Mouse (Mus musculus): ENCODE results near the gene Olfr10. TPM values are rescaled to one million over a fixed set of nuclear protein-coding genes. Genes with fewer than 3 reads are reported as not detected.

Gene Olfr10
- not detected for polyA plus RNA-seq (2015; fragmentation: Illumina TruSeq; extraction: RNeasy Lipid Tissue Mini Kit (QIAGEN cat#74804); ENCODE audit: insufficient read depth, low replicate concordance)

DNA sequence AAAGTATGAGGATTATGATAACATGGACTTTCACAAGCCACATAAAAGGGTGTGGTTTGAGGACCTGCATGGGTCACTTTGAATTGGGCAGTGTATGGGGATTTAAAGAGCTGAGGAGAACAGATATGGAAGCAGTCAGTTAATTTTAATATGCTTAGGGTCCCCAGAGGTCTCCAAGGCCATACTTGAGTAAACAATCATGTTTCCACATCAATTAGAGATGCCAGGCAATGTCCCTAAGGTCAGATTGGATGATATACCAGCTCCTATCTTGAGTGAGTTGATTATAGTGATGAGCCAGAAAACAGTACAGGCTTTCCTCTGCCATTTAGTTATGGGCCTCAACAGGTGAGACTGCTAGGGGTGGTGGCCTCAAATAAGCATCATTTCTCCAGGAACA, at the start of gene Olfr10:
Gene Olfr10 (plus strand): TSS at position 301 of the 400 bp plus-strand sequence.

GRCm38 (mm10) chr11:49278222-49278621, 26.3 kb upstream of the Olfr10 start, which contains the start of gene Olfr1393:
Gene Olfr1393, plus strand, starts transcription at chr11:49278304.

DNA sequence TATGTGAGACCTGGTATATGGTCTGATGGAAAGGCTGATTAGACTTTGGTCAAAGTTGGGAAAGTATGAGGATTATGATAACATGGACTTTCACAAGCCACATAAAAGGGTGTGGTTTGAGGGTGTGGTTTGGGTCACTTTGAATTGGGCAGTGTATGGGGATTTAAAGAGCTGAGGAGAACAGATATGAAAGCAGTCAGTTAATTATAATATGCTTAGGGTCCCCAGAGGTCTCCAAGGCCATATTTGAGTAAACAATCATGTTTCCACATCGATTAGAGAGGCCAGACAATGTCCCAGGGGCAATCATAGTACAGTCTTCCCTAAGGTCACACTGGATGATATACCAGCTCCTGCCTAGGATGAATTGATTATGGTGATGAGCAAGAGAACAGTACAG, 19.6 kb upstream of the Olfr10 start, which contains the start of gene Olfr1392:
Gene Olfr1392 (plus strand): TSS at position 301 of the 400 bp plus-strand sequence.

DNA sequence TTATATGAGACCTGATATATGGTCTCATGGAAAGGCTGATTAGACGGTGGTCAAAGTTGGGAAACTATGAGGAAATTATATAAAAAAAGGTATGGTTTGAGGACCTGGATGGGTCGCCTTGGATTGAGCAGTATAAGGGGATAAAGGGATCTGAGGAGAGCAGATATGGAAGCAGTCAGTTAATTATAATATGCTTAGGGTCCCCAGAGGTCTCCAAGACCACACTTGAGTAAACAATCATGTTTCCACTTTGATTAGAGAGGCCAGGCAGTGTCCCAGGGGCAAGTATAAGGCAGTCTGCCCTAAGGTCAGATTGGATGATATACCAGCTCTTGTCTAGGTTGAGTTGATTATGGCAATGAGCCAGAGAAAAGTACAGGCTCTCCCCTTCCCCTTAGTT, 17.9 kb downstream of the Olfr10 start, which contains the start of gene Olfr1391:
Gene Olfr1391 (plus strand): TSS at position 301 of the 400 bp plus-strand sequence.

DNA sequence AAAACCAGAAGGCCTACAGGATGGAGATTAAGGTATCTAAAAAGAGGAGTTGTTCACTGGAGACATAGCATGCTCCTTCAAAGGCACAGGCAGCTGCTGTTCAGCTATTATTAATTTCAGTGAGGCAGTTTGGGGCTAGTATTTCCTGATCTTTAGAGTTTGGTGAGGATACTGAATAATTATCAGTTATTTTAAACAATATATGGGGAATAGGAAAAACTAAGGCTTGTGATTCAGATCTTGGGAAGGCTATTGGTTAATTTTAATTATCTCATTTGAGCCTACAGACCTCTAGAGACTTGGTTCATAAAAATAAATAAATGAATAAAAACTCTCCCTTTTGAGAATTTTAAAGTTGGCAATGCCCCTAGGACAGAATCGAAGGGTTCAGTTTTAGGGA, 30.3 kb downstream of the Olfr10 start, which contains the start of gene Olfr1390:
Gene Olfr1390 (plus strand): TSS at position 301 of the 400 bp plus-strand sequence.

Other genes starting within 250 kb of the Olfr10 start
- 120 TPM for gene Tgtp2, start 240.5 kb upstream of the Olfr10 start, polyA plus RNA-seq (2015; fragmentation: Illumina TruSeq; extraction: RNeasy Lipid Tissue Mini Kit (QIAGEN cat#74804); ENCODE audit: insufficient read depth, low replicate concordance)
- 157 TPM for gene Ifi47, start 228.2 kb upstream of the Olfr10 start, polyA plus RNA-seq (2015; fragmentation: Illumina TruSeq; extraction: RNeasy Lipid Tissue Mini Kit (QIAGEN cat#74804); ENCODE audit: insufficient read depth, low replicate concordance)
- gene Olfr1396, start 189.9 kb upstream of the Olfr10 start, polyA plus RNA-seq (2015; fragmentation: Illumina TruSeq; extraction: RNeasy Lipid Tissue Mini Kit (QIAGEN cat#74804); ENCODE audit: insufficient read depth, low replicate concordance) = 0.17 TPM
- not detected for gene Olfr1395, start 162.5 kb upstream of the Olfr10 start, polyA plus RNA-seq (2015; fragmentation: Illumina TruSeq; extraction: RNeasy Lipid Tissue Mini Kit (QIAGEN cat#74804); ENCODE audit: insufficient read depth, low replicate concordance)
- gene Olfr1394, start 150.4 kb upstream of the Olfr10 start, polyA plus RNA-seq (2015; fragmentation: Illumina TruSeq; extraction: RNeasy Lipid Tissue Mini Kit (QIAGEN cat#74804); ENCODE audit: insufficient read depth, low replicate concordance) = not detected
- gene Btnl9, start 117.6 kb upstream of the Olfr10 start, polyA plus RNA-seq (2015; fragmentation: Illumina TruSeq; extraction: RNeasy Lipid Tissue Mini Kit (QIAGEN cat#74804); ENCODE audit: insufficient read depth, low replicate concordance) = 7.4 TPM
- gene Zfp62, start 101.4 kb upstream of the Olfr10 start, polyA plus RNA-seq (2015; fragmentation: Illumina TruSeq; extraction: RNeasy Lipid Tissue Mini Kit (QIAGEN cat#74804); ENCODE audit: insufficient read depth, low replicate concordance) = 103 TPM
- 120 TPM for gene Mgat1, start 60.5 kb upstream of the Olfr10 start, polyA plus RNA-seq (2015; fragmentation: Illumina TruSeq; extraction: RNeasy Lipid Tissue Mini Kit (QIAGEN cat#74804); ENCODE audit: insufficient read depth, low replicate concordance)
- gene Olfr1393, start 26.4 kb upstream of the Olfr10 start, polyA plus RNA-seq (2015; fragmentation: Illumina TruSeq; extraction: RNeasy Lipid Tissue Mini Kit (QIAGEN cat#74804); ENCODE audit: insufficient read depth, low replicate concordance) = 0.17 TPM
- gene Olfr1392, start 19.5 kb upstream of the Olfr10 start, polyA plus RNA-seq (2015; fragmentation: Illumina TruSeq; extraction: RNeasy Lipid Tissue Mini Kit (QIAGEN cat#74804); ENCODE audit: insufficient read depth, low replicate concordance) = 0.17 TPM
- gene Olfr1391, start 18.0 kb downstream of the Olfr10 start, polyA plus RNA-seq (2015; fragmentation: Illumina TruSeq; extraction: RNeasy Lipid Tissue Mini Kit (QIAGEN cat#74804); ENCODE audit: insufficient read depth, low replicate concordance) = not detected
- gene Olfr1390, start 30.4 kb downstream of the Olfr10 start, polyA plus RNA-seq (2015; fragmentation: Illumina TruSeq; extraction: RNeasy Lipid Tissue Mini Kit (QIAGEN cat#74804); ENCODE audit: insufficient read depth, low replicate concordance) = not detected
- not detected for gene Olfr1389, start 118.3 kb downstream of the Olfr10 start, polyA plus RNA-seq (2015; fragmentation: Illumina TruSeq; extraction: RNeasy Lipid Tissue Mini Kit (QIAGEN cat#74804); ENCODE audit: insufficient read depth, low replicate concordance)
- 0.43 TPM for gene Olfr1388, start 131.9 kb downstream of the Olfr10 start, polyA plus RNA-seq (2015; fragmentation: Illumina TruSeq; extraction: RNeasy Lipid Tissue Mini Kit (QIAGEN cat#74804); ENCODE audit: insufficient read depth, low replicate concordance)
- not detected for gene Olfr1387, start 150.6 kb downstream of the Olfr10 start, polyA plus RNA-seq (2015; fragmentation: Illumina TruSeq; extraction: RNeasy Lipid Tissue Mini Kit (QIAGEN cat#74804); ENCODE audit: insufficient read depth, low replicate concordance)
- not detected for gene Olfr1386, start 160.3 kb downstream of the Olfr10 start, polyA plus RNA-seq (2015; fragmentation: Illumina TruSeq; extraction: RNeasy Lipid Tissue Mini Kit (QIAGEN cat#74804); ENCODE audit: insufficient read depth, low replicate concordance)
- not detected for gene Olfr1385, start 184.3 kb downstream of the Olfr10 start, polyA plus RNA-seq (2015; fragmentation: Illumina TruSeq; extraction: RNeasy Lipid Tissue Mini Kit (QIAGEN cat#74804); ENCODE audit: insufficient read depth, low replicate concordance)
- gene Olfr1384, start 202.0 kb downstream of the Olfr10 start, polyA plus RNA-seq (2015; fragmentation: Illumina TruSeq; extraction: RNeasy Lipid Tissue Mini Kit (QIAGEN cat#74804); ENCODE audit: insufficient read depth, low replicate concordance) = not detected
- not detected for gene Olfr1383, start 214.9 kb downstream of the Olfr10 start, polyA plus RNA-seq (2015; fragmentation: Illumina TruSeq; extraction: RNeasy Lipid Tissue Mini Kit (QIAGEN cat#74804); ENCODE audit: insufficient read depth, low replicate concordance)
- gene Olfr1382, start 223.5 kb downstream of the Olfr10 start, polyA plus RNA-seq (2015; fragmentation: Illumina TruSeq; extraction: RNeasy Lipid Tissue Mini Kit (QIAGEN cat#74804); ENCODE audit: insufficient read depth, low replicate concordance) = not detected
- not detected for gene Olfr1381, start 238.7 kb downstream of the Olfr10 start, polyA plus RNA-seq (2015; fragmentation: Illumina TruSeq; extraction: RNeasy Lipid Tissue Mini Kit (QIAGEN cat#74804); ENCODE audit: insufficient read depth, low replicate concordance)